Mouse (Mus musculus): Measurements from ENCODE around the gene Spef1.

Spef1 gene

DNA sequence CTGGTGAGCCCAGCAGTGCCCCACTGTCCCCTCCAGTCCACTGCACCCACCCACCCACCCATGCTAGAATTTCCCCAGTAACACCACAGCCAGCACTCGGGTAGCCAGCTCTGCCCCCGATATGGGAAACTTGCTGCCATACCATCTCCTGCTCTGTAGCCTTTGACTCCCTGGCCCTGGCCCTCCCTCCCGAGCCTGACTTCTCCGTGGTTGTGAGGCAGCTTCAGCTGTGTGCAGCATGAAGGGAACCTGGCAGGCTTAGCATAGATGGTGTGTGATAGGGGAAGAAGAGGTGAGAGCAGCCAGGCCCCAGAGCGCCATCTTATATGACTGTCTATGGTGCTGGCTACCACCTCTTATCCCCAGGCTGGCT lies 46.6 kb downstream of the Spef1 start:
- DNase-seq, result no peak

DNA sequence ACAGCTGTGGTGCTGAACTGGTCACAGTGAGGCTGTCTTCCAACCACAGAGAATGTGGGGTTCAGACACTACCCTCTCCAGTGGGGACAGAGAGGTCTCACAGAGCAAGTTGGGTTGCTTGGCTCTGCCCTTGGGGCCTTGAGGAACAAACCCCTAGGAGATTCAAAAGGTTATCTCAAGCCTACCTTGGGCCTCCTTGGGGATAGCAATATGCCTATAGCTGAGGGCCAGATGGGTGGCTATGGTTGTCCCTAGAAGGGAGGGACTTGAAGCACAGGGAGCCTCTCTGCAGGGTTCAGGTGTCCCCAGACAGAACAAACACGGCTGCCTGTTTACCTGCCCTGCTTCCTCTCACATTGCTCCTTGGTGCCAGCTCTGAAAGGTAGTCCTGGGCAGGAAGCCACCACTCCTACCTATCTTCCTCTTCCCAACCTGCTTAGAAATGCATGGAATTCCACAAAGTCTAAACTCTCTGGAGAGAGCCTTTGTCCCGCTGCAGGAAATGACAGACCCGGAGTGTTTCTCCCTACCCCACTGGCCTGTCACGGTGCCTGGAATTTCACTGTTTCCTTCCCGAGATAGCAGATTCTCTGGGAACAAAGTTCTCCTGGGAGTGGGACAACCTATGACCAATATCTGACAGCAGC lies 47.1 kb downstream of the Spef1 start:
- DNase-seq, result no peak

DNA sequence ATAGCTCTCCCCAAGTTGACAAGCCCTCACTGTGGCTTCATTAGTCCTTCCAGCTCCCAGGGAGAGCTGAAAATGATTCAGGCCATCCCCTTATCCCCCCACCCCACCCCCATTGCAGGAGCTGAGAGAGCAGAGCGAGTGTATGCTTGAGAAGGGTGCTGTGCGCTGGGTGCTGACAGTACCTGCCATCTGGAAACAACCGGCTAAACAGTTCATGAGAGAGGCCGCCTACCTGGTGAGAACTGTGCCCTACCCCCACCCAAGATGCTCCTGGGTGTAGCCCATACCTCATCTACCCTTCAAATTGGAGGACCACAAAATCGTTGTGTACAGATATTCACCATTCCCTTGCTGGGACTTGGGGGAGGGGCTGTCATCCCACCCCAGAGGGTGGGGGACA lies 47.8 kb downstream of the Spef1 start:
- DNase-seq, result no peak

DNA sequence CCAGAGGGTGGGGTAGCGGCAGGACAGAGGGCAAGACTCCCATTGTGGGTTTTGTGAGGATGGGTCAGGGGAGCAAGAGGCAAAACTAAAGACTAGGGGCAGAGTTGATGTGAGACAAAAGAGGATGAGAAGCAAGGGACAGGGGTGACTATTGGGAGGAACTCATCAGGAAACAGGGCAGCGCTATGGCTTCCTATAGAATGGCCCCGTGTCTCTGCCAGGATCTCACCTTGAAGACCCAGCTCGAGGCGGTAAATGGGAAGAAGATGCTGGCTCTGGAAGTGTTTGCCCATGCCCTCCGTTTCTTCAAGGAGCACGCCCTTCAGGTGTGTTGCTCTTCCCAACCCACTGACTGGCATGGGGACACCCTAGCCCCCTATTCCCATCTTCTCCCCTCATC lies 48.3 kb downstream of the Spef1 start:
- DNase-seq, result no peak

DNA sequence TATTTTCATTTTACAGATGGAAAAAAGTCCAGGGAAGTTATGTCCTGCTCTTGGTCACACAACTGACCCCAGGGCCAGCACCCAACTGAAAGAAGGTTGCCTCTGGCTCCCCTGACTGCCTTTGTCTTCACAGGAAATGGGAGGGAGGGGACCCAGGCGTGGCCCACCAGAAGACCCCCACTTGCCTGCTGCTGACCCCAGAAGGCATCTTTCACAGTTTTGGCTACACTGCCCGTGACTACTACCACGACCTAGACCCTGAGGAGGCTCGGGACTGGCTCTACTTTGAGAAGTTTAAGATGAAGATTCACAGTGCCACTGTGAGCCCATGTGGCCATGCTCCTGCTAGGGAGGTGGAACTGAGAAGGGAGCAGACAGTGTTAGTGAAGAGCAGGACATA lies 48.8 kb downstream of the Spef1 start:
- DNase-seq, result no peak

DNA sequence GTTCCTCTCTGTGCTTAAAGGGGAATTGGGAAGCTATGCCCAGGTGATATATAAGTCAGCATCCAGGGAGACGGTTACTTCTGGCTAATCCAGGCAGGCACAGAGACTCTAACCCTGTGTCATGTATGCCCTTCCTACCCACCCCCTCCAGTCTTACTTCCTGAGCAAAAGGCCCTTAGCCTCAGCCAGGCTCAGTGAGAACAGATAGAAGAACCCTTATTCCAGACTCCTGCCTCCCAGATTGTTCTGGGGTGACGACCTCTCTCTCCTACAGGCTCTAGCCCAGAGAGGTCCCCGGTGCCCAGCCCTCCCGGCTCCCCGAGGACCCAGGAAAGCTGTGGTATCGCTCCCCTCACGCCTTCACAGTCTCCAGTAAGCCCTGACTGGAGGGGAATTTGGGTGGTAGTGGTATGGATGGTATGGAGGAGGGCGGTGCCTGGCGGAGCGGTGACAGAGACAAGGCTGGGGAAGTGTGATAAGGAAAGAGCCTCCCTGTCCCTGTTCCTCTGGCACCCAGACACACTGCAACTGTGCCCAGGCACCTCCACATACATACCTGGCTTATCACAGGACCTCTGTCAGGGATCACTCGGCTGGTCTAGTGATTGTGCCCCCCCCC lies 51.5 kb downstream of the Spef1 start:
- DNase-seq, result no peak

DNA sequence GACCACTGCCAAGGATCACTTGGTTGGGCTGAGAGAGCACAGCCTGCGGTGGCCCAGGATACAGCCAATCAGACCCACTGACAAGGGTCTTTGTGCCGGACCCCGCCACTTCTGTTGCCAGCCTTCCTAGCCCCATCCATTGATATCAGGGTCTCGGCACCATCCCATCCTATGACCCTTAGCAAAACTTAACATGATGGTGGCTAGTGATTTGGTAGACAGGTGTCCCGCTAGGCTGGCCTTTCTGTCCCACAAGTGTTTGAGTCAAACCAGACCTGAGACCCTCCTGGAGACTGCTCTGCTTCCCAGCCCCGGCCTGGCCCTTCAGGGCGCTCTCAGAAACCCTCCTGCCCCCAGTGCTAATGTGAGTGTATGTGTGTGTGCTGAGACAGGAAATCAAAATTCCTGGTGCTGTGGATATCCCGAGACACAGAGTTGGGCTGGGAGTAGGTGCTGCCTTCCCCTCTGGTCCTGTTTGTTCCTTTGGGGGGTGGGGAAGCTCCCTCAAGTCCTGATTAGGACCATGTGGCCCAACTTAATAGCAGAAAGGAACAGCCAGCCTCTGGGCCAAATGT lies 52.2 kb downstream of the Spef1 start:
- DNase-seq, result no peak

DNA sequence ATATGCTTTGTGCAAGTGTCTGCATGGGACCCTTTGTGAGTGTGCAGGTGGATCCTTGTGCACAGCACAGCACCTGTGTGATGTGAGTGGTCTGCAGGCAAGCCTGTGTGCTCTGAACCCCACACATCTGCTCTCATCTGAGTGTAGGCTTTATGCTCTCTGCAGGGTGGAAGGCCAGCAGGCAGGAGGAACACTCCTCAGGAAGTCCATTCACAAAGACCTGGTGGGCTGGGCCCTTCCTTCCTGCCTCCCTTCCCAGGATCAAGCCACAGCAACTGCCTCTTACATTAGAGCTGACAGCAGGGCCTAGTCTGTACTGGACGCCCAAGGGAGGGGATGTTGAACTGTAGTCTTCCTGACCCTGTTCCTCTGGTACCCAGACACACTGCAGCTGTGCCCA lies 52.7 kb downstream of the Spef1 start:
- DNase-seq, result no peak

DNA sequence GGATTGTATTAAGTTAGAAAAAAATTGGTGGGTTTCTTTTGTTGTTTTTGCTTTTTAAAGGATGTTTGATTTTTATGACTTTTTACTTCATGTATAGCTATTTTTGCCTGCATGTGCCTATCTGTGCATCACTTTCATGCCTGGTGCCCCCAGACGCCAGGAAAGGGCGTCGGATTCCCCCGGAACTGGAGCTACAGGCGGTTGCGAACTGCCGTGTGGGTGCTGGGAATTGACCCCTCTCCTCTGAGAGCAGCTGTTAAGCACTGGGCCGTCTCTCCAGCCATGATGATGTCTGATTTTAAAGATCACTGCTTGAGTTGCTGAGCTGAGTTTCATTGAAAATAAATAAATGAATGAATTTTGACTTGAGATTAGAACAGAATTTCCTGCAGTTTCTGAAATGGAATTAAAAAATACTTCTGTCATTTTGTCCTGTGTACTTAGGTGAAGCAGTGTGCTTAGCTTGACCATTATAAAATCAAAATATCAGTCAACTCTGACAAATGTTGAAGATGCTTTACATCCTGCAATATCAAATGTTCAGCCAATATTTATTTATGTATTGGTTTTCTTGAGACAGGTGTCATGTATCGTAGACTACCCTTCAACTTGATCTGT lies 54.0 kb downstream of the Spef1 start, which contains the start of gene Gm11037:
Gene Gm11037 (plus strand): TSS at position 568 of the 618 bp plus-strand sequence.
- no peak for DNase-seq

DNA sequence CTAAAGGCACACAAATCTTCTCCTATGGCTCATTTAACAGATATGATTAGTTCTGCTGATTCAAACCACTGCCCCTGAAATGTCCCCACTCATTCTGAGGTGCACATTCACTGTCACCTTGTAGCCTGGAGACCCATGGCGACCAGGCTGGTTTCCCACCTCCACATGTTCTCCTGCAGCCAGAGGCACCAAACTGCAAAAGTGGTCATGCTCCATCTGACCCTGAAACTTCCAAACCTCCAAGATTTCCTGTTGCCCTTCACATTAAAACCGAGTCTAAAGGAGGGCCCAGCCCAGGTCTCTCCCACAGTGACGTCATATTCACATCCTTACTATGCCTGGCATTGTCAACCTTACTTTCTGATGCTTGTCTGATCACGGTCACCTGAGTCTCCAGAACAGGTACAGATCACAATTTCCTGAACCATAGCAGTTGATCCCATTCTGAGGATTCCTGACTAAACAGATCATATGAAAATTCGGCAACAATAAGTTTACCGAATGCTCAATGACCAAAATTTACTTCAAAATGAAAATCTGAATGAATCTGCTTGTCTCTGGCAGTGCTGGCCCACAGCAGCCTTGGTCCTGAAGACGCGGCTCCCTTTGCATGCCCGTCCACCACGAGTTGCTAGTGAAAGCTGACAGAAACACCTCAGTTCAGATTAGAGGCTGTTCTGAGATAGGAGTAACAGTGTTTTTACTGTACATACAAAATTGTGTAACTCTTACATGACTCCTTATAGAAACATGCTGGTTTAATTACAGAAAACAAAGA lies 54.8 kb downstream of the Spef1 start:
- DNase-seq, result no peak

DNA sequence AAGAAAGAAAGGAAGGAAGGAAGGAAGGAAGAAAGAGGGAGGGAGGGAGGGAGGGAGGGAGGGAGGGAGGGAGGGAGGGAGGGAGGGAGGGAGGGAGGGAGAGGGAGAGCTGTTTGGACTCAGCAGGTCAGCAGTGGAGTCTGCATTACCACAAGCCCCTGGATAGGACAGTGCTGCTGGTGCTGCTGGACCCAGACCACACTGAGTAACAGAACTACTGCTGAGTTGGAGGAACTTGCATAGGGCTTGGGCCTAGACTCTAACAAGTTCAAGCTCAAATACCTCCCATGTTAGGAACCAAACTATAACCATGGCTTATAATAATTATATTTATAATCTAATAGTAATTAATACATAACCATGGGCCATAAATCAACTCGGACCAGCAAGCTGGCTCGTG lies 56.2 kb downstream of the Spef1 start:
- DNase-seq, result no peak

DNA sequence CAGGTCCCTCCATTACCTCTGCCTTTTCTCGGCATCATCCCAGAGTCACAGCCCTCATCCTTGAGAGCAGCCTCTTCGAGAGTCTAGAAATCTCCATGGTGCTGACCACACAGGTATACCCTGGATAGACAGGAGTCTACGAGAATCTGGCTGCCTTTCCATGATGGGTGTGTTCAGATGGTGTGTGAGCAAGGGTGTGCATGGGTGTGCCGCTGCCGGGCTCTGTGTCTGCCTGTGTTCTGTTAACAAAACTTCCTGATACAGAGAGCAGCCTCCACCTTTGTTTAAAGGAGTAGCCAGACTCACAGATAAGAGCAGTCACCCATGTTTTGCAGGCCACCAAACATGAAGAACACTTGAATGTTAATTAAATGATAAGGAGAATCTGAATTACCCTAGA lies 57.2 kb downstream of the Spef1 start:
- DNase-seq, result no peak

DNA sequence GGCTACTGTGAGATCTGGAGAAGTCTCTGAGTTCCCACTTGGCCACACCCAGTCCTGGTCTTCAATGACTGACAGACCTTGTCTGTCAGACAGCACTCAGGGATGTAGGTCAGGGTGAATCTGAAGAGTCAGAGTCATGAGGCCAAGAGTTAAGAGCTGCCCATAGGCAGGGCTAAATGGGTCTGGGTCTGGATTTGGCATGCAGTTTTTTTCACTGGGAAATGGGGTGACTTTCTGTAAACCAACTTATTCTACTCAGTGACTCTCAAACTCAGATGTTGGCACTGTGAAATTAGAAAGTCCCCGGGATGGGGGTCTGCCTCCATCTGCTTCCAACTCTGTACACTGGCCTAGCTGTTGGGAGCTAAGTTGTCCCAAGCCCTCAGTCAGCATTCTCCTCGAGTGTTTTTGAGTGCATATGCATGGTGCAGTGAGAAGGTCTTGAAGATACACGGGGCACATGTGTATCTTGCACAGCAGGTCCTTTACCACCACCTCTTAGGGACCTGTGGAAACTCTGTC lies 58.4 kb downstream of the Spef1 start:
- DNase-seq, result no peak

DNA sequence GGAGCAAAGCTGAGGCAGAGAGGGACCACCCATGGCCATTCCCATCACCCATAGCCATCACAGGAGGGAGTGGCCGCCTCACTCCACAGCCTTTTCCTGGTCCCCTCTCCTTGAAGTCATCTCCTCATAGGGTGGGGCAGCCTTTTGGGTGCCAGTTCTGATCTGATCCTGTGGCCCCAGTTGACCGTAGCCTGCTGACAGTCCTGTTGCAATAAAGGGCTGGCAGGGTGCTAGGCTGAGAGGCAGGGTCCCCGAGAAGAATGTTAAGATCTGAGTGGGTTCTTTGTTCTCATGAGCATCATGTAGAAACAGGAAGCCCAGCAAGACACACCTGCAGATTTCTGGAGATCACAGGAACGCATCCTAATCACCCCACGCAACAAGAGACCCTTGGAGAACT lies 58.9 kb downstream of the Spef1 start:
- DNase-seq, result no peak

DNA sequence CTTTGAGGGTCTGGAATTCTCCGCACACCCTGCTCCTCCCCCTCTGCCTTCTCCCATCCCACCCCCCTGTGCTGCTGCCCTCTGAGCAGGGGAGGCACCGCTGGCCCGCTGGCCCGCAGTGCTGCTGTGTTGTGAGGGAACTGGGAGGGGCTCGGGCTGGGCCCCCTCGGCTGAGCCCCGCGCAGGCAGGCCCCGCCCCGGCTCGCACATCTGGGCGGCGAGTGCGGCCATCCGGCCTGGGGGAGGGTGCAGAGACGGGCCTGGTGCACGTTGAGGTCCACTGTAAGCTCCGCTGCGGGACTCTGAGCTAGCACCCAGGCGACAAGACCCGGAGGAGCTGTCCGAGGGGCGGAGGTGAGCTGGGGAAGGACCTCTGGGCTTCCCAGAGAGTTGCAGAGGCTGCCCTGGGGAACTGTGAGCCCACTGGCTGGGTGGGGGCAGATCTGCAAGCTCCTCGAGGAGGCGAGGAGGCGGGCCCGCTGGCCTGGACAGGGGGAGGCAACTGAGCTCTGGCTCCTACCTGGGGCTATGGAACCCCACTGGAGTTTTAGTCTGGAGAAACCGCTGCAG lies 59.8 kb downstream of the Spef1 start, which contains the start of gene Hspa12b:
Gene Hspa12b (plus strand): TSS at position 120 of the 570 bp plus-strand sequence.
- no peak for DNase-seq

DNA sequence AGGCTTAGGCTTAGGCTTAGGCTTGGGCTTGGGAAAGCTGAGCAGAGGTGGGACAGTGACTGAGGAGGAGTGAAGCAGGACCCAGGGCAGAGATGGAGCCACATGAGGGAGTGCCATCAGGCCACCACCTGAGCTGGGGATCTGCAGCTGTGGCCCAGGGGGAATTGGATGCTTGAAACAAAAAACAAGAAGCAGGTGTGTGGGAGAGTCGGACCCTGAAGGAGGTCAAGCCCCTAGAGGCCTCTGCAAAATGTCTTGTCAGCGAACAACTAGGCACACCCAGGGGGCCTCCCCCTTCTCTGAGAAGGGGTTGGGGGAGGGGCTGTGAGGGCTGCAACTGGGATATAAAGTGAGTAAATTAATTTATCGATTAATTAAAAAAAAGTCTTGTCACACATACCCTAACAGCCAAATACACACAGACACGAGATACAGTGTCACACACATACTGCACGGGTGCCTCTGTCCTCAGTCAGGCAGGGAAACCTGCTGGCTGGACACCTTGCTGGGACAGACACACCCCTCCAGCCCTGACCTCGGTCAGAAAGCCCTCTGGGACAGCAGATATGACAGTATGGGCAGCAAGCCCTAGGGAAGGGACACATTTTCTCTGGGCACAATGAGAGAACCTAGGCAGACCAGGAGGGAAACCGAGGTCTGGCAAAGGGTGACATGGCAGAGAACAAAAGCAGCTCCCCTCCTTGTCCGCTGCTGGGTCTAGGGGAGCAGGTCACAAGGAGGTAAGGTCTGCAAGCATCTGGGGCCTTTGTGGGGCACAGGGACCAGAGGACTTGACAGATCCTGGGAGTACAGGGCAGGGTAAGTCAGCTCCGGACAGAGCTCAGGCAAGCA lies 60.9 kb downstream of the Spef1 start:
- no peak for DNase-seq

DNA sequence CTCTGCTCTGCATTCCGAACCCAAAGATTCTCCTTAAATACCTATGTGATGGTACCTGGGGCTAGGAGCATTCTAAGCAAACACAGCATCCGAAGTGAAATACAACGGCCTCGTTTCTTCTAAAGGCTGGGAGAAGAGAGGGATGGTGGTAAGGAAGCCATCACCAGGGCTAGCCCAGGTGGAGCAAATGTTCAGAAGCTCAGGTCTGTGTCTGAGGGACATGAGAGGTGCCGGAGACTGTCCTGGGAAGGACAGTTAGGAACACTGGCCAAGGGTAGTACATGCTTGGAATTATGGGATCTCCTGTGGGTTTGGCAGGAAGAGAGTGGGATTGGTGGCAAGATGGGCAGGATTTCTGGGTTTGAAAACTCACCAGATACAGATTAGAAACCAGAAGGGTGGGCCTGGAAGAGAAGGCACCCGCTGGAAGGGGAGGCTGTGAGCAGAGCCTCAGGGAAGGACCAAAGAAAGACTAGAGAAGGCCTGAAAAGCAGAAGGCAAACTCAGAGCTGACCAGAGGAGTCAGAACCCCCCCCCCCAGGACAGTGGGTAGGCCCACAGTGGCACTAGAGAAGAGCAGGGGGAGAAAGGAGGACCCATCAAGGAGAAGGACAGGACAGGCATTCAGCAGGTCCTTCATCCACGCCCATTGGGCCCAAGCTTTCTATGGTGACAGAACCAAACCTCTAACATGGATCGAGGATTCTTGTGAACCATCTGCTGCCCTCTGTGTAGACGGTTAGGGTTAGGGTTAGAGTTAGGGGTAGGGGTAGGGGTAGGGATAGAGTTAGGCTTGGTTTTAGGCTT lies 61.7 kb downstream of the Spef1 start:
- DNase-seq, result no peak

DNA sequence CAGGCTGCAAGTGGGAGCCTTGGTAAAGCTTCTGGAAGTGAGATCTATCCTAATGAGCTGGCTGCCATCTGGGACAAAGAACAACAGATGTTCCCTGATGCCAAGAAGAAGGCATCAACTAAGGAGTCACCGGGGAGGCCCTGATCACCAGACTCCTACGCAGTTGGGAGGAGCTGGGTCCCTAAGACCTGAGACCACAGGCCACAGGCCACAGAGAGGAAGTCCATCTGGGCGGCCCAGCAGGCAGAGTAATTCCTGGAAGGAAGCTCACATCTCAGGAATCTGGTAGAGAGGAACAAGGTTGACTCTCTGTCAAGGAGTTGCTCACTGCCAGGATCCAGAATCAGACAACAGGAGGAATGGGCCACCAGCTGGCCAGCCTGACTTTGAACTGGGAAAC lies 62.9 kb downstream of the Spef1 start:
- no peak for DNase-seq
